Mouse (Mus musculus) bone marrow macrophage, adult 2 months (primary cell): ENCODE data around the gene Atg9a.

Experiments used
- CTCF ChIP-seq: IDR thresholded peaks from 2 replicates; pipeline ENCODE4 v1.5.1; 2012; ENCODE audit warnings: low read depth, mild to moderate bottlenecking, low read length, moderate library complexity
- POLR2A ChIP-seq: IDR thresholded peaks from 2 replicates; pipeline ENCODE4 v1.6.1; 2012; ENCODE audit warnings: mild to moderate bottlenecking, low read depth, low read length, borderline replicate concordance

- TF ChIP-seq CTCF (no peak), POLR2A (no peak)
Observed at GRCm38 (mm10) chr1:75223532-75223931, 31.5 kb upstream of the Atg9a start.
